Mouse (Mus musculus) spleen, adult 12 weeks (tissue): ENCODE results near the gene E430018J23Rik.
"Not testable (repeated sequence)": the region's sequence is repeated elsewhere in the genome, so short reads cannot be mapped to it uniquely, and the experiment has no call there.

Experiments
- DNase-seq: peaks from one replicate; pipeline ENCODE4 v3.0.0; 2022; ENCODE audit warnings: low spot score

The E430018J23Rik gene

GRCm38 (mm10) chr7:127393157-127393943 is at the start of gene E430018J23Rik:
TSS of gene E430018J23Rik (minus strand) at chr7:127393629.
- DNase-seq: peak; percentile 81

DNA sequence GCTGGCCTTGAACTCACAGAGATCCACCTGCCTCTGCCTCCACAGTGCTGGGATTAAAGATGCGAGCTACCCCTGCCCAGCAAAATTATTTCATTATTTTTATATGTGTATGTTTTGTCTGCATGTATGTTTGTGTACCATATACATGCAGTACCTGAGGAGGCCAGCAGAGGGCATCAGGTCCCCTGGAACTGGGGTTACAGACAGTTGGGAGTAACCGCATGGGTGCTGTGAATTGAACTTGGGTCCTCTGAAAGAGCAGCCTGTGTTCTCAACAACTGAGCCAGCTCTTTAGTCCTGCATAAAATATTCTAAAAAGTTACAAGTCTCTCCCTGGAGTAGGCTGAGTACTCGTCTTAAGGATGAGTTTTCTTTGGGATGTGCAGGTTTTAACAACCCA is 44.3 kb upstream of the E430018J23Rik start:
- peak; percentile 45 for DNase-seq

DNA sequence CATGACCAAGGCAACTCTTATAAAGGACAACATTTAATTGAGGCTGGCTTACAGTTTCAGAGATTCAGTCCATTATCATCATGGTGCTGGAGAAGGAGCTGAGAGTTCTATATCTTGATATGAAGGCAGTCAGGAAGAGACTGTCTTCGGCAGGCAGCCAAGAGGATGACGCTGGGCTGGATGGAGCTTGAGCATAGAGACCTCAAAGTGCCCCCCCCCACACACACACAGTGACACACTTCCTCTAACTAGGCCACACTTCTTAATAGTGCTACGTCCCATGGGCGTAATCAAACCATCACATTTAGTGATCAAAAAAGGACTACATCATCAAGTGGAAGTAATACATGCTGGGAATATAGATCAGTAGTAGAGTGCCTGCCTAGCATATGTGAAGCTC is 41.8 kb upstream of the E430018J23Rik start:
- DNase-seq: no peak

- DNase-seq: no peak
Observed at GRCm38 (mm10) chr7:127426354-127426753, 32.9 kb upstream of the E430018J23Rik start.

DNA sequence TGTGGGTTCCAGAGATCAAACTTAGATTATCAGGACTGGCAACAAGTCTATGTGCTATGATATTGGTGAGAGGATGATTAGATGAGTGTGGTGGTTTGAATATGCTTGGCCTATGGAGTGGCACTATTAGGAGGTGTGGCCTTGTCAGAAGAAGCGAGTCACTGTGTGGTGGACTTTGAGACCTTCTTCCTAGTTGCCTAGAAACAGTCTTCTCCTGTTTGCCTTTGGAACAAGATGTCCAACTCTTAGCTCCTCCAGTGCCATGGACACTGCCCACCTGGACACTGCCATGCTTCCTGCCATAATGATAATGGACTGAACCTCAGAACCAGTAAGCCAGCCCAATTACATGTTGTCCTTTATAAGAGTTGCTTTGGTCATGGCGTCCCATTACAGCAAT is 32.5 kb upstream of the E430018J23Rik start:
- DNase-seq: no peak

DNA sequence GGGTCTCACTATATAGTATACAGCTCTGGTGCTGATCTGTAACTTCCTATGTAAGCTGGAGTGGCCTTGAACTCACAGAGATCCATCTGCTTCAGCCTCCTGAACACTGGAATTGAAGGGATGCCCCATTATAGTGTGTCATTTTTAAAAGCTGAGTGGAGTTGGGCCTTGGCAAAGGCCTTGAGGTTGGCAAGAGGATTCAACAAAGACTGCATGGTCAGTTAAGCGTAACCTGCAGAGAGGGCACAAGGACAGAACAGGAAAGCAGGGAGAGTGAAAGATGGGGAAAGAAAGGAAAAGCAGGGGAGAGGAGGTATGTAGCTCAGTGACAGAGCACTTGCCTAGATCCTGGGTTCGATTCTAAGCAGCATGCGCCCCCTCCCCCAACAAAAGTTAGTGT is 31.9 kb upstream of the E430018J23Rik start:
- DNase-seq: no peak

DNA sequence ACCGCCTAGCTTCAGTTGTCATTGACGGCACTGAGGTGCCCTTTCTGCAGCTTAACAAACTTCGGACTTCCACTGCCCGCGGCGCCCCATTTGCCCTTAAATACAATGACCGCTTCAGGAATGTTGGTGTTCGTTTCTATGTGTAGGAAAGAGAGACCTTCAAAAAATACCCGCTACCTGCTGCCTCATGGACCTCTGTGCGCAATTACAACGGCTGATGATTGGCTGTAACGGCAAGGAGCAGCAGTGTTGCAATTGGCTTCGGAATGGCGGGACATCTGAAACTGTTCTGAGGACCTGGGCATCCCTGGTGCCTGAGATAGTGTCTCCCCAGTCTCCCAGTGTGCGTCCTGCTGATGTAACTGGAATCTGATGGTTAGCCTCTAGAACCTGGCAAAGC is 28.8 kb upstream of the E430018J23Rik start:
- no peak for DNase-seq

DNA sequence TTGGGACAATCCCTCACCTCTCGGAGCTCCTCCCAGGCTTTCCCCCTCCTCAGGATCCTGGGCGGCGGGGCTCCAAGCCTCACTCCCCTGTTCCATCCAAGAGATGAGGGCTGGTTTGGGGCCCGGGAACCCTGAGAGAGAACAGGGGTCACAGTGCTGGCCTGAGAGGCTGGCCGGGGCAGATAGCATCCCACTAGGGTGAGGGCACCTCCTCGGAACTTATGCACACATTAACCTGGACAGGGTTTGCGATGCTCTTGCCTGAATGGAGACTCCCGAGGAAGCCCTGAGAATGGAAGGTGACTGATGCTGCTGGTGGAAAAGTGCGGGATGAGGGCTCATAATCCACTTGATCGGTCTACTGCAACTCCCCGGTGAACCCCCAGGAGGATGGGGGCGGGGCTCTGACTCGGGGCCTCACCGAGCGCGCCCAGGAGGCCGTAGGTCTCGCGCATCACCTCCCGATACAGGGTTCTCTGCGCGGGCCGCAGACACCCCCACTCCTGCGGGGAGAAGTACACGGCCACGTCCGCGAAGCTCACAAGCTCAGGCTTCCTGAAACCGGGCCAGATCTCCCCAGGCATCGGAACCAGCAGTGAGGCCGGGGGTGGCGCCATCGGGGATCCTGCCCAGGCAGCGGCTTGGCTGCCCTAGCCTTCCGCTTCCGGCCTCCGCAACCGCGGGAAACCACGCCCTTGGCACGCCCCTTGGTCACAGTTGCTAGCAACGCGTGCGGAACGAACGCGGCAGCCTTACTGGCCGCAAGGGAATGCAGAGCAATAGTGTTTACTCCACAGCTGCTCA is 28.2 kb upstream of the E430018J23Rik start, which contains the start of gene Zfp688:
Gene Zfp688 (minus strand): TSS at position 681 of the 804 bp plus-strand sequence.
- peak; percentile 96 for DNase-seq

DNA sequence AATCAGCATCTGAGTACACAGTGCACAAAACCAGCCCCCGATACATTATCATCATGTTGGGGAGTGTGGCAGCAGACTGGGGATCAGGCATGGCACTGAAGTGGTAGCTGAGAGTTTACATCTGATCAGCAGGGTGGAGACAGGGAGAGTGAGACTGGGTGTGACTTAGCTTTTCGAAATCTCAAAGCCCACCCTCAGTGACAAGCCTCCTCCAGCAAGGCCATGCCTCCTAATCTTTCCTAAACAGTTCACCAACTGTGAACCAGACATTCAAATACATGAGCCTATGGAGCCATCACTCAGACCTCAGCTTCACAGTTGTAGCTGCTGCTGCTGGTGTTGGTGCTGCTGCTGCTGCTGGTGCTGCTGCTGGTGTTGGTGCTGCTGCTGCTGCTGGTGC is 18.0 kb upstream of the E430018J23Rik start:
- DNase-seq: no peak

- peak; percentile 67 for DNase-seq
Observed at GRCm38 (mm10) chr7:127406002-127406987, 12.9 kb upstream of the E430018J23Rik start, which contains the start of gene Zfp764. TSS of gene Zfp764 (minus strand) at chr7:127406822.

GRCm38 (mm10) chr7:127404101-127404500 is 10.7 kb upstream of the E430018J23Rik start:
- DNase-seq: not testable (repeated sequence)

GRCm38 (mm10) chr7:127402980-127403379 is 9.6 kb upstream of the E430018J23Rik start:
- DNase-seq: no peak

DNA sequence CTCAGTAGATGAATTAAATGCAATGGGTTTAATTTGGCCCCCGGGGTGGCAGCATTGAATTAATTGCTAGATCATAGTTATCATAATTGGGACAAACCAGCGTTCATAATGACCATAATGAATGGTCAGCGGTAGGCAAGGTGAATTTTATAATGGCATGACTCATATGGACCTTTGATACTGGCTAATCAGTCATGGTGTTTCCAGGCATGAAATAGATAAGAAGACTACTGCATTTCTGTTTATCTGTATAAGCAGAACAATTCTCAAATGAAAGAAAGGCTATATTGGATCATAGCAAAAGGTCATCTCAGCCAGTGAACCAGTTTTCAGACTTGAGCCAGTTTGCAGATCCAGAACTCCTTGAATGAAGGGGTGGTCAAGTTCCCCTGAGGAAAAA is 6.9 kb upstream of the E430018J23Rik start:
- no peak for DNase-seq

GRCm38 (mm10) chr7:127393944-127394333 is 510 bp upstream of the E430018J23Rik start:
- DNase-seq: no peak

DNA sequence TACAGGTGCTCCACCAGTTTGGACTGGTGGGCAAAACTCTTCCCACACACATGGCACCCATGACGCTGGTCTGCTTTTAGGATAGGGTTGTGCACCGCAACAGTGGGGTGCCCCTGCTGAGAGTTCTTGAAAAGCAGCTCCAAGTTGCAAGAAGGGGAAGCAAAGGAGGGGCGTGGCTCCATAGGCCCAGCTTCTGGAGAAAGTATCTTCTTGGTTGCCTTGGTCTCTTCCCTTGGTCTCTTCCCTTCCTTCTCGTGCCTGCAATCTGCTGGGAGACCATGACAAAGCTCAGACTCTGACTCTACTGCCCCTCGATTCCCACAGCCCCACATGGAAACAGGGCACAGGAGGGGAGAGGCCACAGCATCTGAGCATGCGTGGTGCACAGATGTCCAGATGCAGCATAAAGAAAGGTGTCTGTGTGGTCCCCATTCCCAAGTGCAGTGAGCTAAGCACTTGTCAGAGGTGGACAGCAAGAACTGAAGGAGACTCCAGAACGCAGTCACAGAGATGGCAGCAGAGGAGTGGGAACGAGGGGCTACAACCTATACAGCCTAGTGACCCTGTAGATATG is 1.1 kb downstream of the E430018J23Rik start:
- no peak for DNase-seq

DNA sequence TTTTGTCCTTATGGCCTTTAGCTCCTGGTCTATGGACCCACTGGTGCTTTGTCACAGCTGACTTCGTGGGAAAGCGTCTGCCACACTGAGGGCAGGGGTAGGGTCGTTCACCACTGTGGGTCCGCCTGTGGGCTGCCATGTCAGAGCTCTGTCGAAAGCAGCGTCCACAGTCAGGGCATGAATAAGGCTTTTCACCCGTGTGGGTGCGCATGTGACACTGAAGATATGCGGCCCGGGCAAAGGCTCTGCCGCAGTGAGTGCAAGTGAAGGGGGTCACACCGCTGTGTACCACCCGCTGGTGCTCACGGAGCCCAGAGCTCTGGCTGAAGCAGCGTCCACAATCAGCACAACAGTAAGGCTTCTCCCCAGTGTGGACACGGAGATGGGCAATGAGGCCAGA is 1.9 kb downstream of the E430018J23Rik start:
- DNase-seq: no peak

GRCm38 (mm10) chr7:127390306-127390705 is 3.1 kb downstream of the E430018J23Rik start:
- DNase-seq: no peak

DNA sequence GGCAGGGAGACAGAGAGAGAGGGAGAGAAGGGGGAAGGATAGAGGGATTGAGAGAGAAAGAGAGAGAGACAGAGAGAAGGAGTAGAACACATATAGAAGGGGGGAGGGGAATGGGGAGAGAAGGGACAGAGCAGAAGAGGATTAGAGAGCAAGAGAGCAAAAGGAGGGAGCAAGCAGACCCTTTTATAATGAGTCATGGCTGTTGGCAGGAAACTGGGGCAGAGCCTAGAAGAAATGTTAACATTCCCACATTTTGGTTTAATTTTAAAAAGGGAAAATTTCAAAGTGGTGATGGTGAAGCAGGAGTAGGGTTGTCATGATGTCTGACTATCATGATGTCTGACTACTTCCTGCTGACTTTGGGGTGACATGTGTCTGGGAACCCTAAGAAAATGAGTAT is 5.2 kb downstream of the E430018J23Rik start:
- not testable (repeated sequence) for DNase-seq

GRCm38 (mm10) chr7:127386641-127387392 is 6.6 kb downstream of the E430018J23Rik start, which contains the start of gene 9130019O22Rik:
TSS of gene 9130019O22Rik (minus strand) at chr7:127387166.
- peak; percentile 65 for DNase-seq

DNA sequence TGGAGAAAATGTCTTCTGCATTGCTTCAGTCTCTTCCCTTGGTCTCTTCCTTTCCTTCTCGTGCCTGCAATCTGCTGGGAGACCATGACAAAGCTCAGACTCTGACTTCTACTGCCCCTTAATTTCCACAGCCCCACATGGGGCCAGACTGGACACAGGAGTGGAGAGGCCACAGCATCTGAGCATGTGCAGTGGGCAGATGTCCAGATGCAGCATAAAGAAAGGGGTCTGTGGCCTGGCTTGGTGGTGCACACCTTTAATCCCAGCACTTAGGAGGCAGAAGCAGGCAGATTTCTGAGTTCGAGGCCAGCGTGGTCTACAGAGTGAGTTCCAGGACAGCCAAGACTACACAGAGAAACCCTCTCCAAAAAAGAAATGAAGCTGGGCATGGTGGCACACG is 7.9 kb downstream of the E430018J23Rik start:
- DNase-seq: not testable (repeated sequence)
